Mouse (Mus musculus) embryo, embryonic 11.5 days (tissue): ENCODE data around the gene Zbtb43.

ENCODE experiments used
- DNase-seq: peaks from one replicate; pipeline ENCODE4 v3.0.0-alpha.2; 2012; ENCODE audit warnings: low read depth, low spot score

The Zbtb43 gene

DNA sequence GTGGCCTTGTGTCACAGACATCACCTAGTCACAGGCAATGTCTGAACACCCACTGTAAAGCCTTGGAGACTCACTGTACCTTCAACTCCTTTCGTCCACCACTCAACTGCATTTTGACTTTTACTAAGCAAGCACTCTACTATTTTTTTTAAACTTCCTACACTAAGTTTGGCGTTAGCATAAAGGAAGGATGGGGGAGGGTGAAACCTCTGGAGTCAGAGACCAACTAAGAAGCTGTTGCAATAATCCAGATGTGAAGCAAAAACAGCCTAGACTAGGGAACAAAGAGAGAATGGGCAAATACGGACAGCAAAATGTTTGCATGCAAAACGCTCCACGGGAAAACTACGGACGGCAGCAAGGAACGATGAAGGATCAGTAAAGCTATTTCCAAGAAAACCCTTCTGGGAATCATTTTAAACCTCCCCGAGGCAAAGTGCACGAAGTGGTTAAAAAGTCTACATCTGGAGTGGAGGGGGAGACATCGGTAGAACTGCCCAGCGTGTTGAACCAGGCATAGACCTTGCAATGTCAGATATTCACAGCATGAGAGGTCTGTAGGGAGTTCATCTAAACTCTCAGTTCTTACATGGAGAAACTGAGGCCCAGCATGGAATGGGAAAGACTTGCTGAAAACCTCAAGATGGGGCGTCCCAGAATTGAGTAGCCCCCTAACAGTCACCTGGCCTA lies 38.1 kb downstream of the Zbtb43 start:
- no peak for DNase-seq

DNA sequence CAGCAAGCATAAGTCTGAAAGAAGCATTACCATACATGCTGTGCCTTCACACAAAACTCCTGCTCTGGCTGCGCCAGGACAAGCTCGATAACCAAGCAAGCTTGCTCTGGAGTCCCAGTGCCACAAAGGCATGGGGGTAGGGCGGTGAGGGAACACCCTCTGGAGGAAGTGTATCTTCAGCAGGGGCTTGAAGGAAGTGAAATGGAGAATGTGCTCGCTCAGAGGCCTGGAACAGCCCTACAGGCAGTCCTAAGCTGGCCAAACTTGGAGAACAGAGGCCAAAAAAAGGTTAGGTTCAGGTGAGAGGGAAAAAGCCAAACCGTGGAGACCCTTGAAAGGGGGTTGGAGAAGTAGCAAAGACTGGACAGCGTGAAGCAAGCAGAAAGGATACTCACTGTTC lies 39.0 kb downstream of the Zbtb43 start:
- DNase-seq: no peak

DNA sequence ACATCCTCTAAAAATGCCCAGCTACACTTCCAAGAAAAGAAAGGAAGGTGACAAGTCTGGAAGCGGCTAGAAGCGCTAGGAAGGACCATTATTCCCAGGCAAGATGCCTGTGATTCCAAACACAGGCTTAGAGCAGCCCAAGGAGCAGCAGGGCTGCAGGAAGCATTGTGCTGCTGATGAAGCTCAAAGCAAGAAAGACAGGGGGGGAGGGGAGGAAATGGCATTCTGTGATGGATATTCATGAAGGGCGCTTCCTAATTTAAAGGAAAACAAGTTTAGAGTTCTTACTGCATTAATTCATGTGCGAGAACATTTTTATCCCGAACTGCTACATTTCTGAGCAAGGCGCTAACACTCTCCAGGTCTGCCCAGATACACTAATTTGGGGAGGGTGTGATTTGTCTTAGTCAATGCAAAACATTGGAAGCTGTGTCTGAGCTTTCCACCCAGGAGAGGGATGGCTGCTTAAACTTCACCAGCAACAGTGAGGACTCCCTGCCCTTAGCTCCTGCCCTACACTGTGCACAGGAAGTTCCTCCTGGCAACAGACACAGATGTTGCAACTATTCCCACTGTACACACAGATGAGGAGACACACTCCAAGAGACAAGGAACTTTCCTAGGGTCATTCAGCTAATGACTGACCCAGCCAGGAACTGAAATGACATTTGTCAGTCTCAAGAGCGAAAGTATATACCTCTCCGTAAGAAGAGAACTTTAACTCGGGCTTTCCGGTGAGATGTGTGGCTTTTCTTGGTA lies 41.5 kb downstream of the Zbtb43 start:
- DNase-seq: no peak

DNA sequence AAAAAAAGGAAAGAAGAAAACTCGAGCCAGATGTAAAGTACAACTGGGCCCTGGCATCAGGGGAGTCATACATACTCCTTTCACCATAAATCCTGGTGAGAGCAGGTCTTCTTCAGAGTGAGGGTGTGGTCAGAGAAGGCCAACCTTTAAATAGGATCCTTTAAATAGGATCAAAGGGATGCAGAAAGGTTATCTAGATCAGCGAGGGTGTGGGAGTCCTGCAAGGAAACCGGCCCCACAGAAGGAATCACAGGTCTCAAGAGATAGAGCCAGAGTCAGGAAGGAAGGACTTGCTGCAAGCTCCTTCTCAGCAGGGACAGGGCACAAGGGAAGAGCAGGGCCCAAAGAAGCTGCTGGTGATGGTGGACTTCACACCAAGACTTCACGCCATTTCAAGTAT lies 50.9 kb downstream of the Zbtb43 start:
- no peak for DNase-seq

DNA sequence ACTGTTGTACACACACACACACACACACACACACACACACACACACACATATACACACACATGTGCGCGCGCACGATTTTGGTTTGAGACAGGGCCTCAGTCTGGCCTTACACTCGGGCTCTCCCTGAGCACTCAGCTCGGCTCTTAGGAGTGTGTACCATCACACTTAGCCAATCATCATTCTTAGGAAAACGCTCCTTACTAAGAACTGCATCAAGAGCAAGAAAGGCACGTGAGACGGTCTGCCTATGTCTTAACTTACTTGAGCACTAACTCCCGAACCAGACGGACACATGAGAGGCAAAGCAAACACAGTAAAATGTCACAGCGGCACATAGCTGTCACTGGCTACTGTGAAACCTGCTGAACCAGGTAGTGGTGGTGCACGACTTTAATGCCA lies 54.3 kb downstream of the Zbtb43 start:
- DNase-seq: no peak

DNA sequence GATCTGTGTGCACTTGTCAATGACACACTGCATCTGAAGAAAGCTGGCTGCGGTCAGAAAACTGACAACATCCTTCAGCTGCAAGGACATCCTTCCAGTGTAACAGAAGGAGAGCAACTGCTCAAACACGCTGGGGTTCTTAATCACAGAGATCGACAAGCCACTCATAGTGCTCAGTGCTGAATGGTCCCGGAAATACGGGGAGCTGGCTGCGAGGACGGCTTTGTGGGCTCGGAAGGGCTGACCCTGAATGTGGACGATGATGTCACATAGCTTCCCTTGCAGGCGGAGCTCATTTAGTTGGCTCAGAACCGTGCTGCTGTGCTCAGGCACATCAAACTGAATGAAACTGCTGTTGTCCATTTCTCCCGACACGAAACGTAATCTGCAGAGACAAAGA lies 56.2 kb downstream of the Zbtb43 start:
- no peak for DNase-seq

DNA sequence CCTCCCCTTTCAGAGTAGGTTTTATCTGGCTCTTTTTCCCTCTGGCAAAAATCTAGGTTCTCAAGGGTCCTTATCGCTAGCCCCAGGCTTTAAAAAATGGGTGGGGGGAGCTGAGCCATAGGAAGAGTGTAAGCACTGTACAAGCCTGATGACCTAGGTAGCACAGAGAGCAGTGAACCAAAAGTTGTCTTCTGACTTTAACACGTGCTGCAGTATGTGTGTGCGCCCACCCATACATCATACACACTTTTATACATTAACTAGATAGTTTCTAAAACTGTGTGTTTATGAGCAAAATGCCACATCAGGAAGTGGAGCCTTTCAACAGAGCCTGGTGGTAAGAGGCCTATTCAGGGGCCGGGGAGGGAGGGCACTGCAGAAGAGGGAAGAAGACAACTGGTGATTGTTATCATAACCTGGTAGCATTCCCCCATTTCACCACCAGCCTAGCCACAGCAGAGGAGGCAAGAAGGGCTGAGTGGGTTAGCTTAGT lies 64.8 kb downstream of the Zbtb43 start:
- DNase-seq: no peak

DNA sequence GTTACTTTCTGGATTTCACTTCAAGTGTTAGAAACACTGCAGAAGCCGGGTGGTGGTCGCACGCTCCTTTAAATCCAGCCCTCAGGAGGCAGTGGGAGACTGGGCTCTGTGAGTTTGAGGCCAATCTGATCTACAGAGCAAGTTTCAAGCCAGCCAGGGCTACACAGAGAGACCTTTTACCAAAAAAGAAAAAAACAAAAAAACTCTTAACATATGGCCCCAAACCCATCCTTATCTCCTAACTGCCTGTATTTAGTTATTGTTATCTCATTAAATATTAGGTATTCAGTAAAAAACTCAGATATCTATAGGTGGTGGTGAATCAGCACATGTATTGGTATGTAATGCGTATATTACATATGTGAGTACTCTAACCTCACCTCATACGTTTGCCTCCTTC lies 65.7 kb downstream of the Zbtb43 start:
- DNase-seq: no peak

DNA sequence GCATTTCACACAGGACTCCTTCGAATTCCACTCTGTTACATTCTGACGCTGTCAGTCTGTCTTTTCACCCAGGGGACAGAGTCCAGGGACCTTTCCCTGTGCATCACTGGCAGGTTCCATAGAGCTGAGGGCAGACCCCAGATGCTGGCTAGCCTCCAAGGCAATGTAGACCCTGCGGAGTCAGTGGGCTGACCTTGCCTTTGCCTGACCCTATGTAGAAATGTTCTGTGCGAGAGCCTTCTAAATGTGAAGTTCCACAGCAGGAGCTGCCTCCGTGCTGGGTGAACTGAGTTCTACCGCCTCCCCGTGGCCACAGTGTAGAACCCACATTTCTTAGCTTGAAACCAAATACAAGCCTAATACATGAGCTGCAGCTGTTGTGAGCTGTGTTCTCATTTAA lies 66.1 kb downstream of the Zbtb43 start:
- peak; percentile 46 for DNase-seq

DNA sequence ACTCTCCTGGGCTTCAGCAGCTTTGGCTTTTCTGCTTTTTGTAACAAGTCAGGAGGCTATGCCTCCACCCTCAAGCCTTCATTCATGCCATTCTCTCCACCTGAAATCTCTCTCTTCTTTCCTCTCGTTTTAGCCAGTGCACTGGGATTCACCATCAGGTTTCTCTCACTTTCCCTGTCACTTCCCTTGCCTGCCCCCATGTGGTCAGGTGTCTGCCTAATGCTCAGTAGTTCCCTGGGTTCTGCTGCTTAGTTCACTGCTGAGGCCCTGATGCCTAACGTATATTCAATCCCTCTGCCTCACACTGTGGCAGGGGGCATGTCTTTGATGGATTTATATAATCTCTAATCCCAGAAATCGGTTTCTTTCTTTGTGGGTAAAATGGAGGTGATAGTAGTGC lies 67.1 kb downstream of the Zbtb43 start:
- DNase-seq: no peak

DNA sequence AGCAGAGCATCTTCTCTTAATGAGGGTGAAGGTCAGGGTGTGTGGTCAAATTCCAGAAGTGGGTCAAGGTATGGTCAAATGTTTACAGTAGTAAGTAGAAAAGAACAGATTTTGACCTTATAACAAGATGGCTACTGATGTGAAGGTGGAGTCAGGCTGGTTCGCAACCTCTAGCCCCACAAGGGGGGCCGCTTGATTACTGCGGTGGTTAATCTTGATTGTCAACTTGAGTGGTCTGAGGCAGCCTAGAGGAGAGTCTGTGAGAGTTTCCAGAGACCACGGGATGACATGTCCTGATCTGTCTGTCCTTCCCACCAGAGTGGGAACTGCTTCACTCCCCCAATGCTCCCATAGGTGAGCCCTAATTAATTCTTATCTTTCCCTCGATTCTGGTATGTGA lies 67.8 kb downstream of the Zbtb43 start:
- DNase-seq: no peak
